Mouse (Mus musculus) kidney, adult 2 months (tissue): ENCODE results near the gene Rps6kc1.

ENCODE experiments used
- CTCF ChIP-seq: fragments of 200-500 bp; conservative IDR thresholded peaks from 2 replicates; pipeline ENCODE4 v1.5.1; 2011; ENCODE audit warnings: low read depth, mild to moderate bottlenecking, control low read depth, low read length, moderate library complexity, mixed read lengths; ENCODE audit not compliant: insufficient read depth, insufficient read length
- POLR2A ChIP-seq: fragments of 200-500 bp; IDR thresholded peaks from one replicate; pipeline ENCODE4 v1.6.1; 2011; ENCODE audit warnings: low read depth, low read length, control low read depth

DNA sequence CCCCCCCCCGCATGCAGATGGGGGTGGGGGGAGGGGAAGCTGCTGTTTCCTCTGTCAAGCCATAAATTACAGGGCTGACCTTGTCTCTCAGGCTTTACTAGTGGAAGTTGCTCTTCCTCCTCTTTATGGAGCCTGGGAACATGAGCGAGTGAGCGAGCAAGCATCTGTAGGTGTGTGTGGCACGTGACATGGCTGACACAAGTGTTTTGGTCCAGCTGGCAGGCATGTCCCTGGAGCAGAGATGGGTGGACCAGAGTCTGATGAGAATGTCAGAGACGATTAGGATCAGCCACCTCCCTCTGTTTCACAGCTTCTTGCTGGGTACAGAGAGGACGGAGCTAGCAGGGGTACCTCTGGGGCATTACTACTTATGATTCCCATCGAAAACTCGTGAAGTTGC is 153.7 kb downstream of the Rps6kc1 start:
- TF ChIP-seq CTCF = no peak
- no peak for TF ChIP-seq POLR2A
